Mouse (Mus musculus) kidney, adult 18-20 months (tissue): ENCODE results near the gene Dab1.

ENCODE experiments used
- DNase-seq: peaks from one replicate; pipeline ENCODE4 v3.0.0; 2021

Dab1 gene

DNA sequence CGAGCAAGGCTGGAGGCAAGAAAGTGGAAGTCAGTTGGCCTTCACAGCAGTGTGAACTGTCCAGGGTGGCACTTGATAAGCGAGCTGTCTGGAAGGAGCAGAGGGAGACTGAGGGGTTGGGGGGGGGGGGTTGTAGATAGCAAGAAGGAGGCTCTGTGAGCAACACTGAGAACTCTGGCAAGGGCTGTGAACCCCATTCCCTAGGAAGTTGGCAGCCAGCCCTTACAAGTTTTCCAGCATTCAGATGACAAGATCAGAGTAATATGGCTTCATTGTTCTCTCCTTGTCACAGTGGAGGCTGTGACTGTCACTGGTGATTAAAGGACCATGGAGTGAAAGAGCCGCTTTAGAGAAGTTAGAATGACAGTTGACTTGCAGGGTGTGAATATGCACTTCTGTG, 662.4 kb downstream of the Dab1 start:
- DNase-seq, result no peak

DNA sequence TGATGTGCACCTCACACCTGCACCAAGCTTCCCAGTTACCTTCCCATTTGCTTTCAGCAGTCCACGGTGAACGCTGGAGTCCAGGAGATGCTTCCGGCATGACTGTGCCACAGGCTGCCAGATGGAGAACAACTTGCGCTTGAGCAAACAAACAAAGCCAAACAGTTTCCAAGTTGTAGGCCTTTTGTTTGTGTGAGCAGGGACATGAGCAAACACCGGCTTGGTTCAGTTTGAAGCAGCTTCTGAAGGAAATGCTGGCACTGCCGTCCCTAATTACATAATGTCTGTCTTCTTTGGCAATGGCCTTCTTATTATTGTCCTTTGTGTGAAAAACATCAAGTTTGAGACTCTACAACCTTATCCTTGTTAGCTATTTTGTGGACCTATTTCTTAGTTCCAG, 664.7 kb downstream of the Dab1 start:
- no peak for DNase-seq

DNA sequence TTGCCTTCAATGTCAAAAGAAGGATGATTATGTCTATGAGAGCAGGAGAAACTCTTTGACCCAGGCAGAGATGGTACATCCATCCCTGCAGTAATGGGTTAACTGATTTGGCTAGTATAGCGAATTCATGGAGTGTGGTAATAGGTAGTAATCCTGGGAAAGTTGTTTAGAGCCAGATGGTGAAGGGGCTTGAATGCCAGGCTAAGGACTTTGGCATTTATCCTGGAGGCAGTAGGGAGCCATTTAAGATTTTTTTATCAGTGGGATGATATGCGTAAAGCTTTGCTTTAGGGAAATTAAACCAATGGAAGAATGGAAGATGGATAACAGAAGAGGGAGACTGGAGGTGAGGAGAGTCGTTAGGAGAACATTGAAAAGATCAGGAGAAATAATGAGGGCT, 669.2 kb downstream of the Dab1 start:
- DNase-seq, result no peak

DNA sequence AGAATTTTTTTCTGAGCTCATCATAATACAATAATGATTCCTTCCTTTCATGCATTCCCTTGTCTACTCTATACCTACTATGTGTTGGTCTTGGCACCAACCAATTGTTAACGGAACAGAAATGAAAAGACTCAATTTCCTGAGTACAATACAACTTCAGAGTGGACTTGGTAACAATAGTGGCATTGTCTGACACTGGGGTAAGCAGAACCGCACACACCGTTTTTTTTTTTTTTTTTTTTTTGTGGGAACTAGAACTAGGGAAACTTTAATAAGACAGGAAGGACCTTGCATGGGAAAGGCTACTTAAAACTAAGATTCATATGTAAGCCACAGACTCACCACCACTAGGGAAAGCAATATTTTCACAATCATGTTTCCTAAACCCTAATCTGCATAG, 682.6 kb downstream of the Dab1 start:
- no peak for DNase-seq

DNA sequence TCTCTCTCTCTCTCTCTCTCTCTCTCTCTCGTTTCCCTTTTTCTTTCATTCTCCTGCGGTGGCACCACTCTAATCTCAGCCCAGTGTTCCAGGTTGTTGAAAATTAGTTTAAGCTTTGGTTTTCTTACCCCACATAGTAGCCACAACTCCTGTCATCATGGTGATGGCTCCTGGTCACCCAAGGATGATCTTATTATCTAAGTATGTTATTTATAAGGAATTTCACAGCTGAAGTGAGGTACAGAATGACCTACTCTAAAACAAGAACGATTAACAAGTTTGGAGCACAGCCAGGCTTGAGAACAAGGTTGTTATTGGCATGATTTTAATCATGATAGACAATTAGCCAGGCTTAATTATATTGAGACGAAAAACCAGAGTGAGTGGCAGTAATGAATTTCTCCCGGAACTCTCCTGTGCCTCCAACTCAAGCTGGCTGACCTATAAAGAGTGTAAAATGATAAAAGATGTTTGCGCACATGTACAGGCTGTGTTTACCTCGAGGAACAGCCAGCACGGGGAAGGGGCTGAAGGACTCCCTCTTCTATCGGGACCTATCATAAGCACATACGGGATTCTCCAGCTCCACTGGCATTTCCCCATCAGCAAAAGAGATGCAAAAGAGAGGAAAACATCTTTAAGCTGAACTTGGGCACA, 684.0 kb downstream of the Dab1 start:
- DNase-seq, result no peak

DNA sequence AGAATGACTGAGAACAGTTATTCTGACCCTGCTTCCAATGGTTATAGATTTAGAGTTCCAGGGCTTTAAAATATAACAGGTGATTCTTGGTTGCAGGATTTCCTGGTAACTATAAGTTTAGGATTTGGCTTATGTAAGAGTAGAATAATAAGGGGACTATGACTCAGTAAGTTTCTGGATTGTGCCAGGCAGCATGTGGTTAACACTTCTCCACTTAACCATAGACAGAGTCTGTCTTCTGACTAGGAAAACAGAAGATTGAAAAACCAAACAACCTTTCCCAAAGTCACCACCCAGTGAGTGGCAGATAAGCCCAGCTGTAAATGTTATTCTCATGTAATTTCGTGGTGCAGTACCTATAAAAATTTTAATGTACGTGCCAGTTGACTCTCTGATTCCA, 688.6 kb downstream of the Dab1 start:
- DNase-seq, result no peak

DNA sequence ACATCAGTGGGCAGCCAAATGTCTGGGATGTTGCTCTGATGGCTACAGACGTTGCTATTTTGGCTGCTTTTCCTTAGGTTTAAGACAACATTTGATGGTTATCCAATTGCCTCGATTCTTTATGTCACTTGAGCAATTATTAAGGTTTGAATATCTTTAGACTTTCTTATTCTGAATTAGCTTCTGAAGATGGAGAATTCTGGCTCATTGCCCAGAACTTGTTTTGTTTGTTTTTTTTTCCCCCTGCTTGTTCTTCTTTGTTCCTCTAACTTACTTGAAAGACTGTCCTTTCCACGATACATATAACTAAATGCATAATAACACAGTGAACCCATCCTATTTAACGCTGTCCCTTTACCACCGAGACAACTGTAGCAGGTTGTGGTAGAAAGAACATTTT, 707.1 kb downstream of the Dab1 start:
- no peak for DNase-seq

DNA sequence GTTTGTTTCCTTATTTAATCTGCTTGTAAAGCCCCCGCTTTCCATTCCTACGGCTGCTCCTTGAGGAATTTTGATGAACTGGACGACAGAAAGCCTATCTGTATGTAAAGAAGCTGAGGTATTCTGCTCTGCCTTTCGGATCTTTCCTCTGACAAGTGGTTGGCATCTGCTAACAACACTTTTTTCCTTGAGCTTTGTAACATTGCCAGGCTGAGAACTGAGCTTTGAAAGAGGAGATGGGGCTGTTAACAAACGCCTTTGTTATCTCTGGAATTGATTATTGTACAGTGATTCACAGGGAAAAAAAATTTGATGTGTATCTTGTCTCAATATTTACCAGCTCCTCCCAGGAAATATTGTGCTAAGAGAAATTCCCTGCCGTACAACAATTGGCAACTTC, 712.7 kb downstream of the Dab1 start:
- DNase-seq, result no peak

DNA sequence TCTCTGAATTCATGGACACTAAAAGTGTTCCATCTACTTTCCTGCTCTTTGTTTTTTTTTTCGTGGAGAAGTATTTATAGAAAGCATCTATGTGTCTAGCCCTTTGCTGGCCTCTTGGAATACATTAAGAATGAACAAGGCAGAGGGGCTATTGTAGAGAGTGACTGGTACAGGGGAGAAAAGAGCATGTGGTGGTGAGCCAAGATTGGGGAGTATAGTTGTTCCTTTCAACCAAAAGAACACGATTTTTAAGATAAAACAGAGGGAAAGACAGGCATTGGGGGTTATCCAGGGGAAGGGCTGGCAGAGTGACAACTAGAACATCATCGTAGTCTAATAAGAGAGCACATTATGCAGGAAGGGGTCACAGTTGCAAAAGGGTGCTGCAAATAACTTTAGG, 713.2 kb downstream of the Dab1 start:
- no peak for DNase-seq

DNA sequence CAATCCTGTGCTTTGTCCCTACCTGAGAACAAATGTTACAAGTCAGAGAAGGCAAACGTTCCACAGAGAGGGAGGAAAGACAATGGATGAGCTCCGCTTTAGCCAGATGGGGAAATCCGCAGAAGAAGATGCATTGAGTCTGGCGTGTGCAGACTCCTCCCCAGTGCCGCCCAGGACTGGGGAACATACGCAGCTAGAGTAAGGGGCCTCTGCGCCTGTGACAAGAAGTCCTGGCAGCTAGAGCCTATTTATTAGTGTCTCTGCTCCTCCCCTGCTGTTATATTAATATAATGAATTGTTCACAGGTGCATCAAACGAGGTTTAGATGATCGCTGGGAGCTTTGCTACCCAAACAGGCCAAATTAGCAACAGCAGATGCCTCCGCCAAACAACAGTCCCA, 718.1 kb downstream of the Dab1 start:
- DNase-seq, result no peak

DNA sequence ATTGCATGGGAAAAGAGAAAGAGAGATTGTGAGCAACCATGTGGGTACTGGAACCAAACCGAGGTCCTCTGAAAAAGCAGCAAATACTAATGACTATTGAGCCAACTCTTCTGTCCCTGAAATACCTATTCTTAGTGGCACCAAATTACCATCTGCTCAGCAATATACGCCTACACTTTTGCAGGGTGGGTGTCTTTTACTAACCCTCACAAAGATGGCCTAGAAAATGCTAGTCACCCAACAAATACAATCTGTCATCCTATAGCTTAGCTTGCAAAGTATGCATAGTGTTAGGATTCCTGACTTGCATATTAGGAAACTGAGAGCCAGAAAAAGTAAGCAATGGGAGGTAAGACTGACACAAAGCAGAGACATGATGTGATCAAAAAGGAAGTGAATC, 719.2 kb downstream of the Dab1 start:
- no peak for DNase-seq

DNA sequence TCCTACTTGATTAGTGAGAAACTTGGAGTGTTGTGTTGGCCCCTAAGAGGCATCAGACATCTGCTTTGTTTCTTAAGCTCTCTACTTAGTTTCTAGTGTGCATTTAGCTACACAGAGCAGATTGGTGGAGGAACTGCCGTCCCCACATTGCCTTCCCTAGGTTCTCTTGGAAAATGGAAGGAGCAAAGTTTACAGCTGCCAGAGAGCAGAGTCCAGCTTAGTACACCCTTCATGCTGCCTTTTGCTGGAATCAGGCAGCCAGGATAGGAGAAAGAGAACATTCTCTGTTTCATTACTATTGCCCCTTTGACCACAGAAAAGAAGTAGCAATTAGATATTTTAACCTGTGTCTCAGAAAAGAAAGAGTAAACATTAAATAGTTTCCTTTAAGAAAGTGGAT, 742.2 kb downstream of the Dab1 start:
- DNase-seq, result no peak

DNA sequence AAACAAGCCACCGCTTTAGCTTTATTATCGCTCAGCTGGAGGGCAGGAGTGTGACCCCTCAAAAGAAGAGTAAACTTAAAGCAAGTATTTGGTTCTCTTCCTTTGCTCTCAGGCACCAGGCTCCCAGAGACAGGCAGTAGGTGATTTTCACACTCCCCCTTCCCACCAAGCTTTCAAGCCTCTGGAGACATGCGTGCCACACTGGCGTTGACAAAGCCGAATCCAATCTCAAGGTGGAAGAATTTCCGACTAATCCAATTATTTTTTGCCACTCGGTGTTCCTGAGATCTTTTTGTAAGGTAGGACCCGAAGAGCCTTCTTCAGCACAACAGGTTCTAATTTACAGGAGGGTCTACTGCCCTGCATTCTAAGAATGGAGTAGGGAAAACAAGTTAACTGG, 747.3 kb downstream of the Dab1 start:
- no peak for DNase-seq

DNA sequence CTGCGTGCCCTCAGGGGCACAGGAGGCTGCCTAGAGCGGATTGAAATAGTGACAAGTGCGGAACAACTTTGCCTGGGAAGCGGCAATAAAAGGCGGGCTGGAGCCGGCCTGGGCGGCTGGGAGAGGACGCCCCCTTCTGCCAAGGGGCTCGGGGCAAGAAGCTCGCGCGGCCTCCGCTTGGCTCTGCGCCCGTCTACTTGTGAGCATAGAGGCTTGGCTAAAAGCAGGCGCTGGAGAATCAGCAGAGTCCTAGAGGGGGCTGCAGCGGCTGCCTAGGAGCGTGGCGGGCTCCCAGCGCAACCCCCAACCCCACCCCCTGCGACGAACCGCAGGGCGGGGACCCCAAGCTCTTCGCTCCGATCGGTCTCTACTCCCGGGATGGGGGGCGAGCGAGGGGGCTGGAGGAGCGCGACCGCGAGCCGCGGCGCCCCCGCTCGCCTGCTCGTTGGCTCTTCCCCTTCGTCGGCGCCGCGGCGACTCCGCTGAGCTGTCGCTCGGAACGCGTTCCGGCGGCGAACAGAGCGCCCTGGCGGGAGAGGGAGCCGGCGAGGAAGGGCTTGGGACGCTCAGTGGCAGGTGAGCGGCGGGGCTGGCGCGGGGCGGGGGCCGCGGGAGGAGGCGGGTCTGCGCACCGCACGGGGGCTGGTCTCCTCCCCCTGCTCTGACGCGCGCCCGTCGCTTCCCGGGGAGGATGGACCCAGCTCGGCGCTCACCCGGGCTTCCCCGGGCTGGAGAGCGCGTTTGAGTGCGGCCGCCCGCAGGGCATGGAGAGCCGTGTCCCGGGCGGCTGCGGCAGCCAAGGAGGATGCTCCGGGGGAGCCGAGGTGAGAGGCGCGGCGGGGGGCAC, 748.0 kb downstream of the Dab1 start:
- peak; percentile 76 for DNase-seq

DNA sequence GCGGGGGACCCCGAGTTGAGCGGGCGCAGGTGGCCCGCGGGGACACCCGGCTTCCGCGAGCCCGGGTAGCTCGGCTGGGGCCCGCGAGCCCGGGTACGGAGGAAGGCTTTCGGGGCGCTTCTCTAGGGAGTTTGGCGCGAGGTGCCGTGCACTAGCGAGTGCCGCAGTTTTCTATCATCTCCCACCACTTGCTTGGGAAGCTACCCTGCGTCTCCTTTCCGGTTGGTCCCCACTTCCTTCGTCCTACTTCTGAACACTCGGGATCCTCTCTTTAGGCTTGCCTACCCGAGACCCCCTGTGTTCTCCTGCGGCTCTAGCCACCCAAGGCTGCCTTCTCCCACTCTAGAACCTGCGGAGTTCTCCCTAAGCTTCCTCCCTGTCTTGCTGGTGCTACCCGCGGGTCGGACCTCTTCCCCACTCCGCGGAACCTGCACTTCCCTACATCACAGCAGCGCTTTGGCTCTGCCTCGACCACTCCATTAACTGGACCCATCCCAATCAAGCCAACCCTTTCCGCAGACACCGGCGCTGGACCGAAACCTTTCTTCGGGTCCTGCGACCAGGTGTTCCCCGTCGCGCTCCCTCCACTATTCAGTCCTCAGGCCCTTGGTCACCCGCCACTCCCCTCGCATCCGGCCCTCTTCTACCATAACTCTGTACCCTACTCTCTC, 748.7 kb downstream of the Dab1 start:
- peak; percentile 22 for DNase-seq

DNA sequence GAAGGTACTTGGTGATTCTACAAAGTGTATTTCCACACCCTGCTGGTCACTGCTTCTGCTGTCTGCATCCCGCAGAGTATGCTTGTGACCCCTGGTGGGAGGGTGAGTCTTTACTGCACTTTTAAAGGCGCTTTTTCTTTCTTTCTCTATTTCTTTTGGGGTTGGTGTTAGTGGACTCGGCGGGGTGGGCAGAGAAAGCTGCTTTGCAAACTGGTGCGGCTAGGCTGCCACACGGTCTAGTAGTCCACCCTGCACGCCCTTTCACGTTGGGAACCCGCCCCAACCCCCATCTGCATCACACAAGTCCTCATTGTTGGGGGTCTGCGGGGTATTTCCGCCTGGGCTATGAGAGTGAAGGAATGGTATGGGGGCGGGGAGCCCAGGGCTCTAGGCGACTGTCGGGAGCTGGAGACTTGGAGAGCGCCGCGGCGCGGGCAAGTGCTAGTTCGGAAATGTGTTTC, 749.4 kb downstream of the Dab1 start:
- peak; percentile 18 for DNase-seq

DNA sequence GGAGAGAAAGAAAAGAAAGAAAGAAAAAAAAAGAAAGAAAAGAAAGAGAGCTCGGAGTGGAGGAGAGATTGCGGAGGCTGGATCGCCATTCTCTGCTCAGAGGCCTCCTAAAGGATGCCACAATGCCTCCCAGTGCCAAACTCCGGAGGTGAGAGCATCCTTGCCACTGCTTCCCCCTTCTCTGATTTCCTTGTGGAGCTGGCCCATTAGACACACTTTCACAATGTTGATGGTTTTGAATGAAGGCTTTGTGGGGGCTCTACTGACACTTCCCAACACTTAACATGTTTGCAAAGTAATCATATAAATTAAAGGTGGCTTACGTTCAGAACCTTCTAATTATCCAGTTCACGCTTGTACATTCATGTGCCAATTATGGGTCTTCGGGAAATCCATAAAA, 749.9 kb downstream of the Dab1 start:
- DNase-seq, result no peak

DNA sequence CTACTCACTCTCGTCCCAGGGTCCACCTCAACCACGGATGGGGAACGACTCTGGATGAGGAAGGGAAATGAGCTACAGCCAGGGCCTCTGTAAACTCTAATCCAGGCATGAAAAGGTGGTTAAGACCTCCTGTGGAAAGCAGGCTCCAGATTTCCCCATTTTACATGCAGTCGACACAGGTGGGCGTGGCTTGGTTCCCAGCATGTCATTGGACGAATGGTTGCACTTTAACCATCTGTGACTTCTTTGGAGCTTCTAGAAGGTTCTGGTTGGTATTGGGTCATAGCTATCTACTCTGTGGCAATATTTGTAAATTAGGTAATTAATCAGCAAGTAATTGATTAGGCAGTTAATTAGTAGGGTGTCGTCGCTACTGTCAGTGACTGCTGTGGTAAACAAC, 752.0 kb downstream of the Dab1 start:
- no peak for DNase-seq

DNA sequence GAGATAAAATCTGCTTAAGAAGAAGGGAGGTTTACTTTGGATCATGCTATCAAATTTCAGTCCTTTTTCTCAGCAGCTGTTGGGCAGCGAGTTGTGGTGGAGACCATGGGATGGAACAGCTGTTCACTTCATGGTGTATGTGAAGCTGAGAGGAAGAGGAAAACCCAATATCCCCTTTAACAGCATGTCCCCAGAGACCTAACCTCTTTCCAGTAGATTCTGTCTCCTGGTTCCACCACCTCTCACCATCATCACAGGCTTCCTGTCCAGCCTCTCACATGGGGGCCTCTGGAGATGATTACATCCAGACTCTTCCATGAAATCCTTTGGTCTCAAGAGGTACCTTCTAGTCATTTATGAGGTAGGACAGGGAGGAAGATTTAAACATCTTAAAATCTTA, 755.0 kb downstream of the Dab1 start:
- DNase-seq, result no peak

DNA sequence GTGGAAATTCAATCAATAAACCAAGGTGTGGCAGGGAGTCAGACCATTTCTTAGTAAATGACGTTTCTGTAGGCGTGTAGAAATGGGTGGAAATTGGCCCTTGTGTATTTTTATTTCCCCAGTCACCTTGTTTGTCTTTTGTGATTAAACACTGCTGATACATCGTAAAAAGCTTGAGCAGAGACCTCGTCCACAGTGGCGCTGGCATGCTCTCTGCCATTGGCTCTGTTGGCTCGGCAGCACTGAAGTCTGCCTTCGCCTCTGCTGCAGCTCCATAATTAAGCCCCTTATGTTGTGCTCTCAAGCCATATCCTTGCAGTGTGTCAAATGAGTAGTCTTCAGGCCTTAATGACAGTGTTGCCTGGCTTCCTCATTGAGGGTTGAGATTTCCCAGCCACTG, 765.5 kb downstream of the Dab1 start:
- peak; percentile 18 for DNase-seq

DNA sequence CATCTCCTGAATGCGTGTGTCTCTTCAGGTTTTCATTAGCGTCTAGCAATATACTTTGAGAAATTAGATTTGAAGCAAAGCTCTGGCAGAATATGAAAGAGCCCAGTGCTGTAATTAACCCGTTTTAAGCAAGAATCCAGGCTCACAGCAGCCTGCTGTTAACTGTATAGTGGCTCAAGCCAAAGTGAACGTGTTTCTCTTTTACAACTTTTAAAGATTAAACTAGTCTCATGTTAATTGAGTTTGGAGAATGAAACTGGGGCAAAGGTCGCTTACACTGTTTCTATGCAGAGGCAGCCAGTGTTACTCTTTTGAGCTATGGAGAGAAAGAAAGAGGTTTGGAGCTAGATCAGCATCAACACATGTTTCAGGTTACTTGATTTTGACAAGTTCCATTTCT, 766.1 kb downstream of the Dab1 start:
- DNase-seq, result peak; percentile 9

DNA sequence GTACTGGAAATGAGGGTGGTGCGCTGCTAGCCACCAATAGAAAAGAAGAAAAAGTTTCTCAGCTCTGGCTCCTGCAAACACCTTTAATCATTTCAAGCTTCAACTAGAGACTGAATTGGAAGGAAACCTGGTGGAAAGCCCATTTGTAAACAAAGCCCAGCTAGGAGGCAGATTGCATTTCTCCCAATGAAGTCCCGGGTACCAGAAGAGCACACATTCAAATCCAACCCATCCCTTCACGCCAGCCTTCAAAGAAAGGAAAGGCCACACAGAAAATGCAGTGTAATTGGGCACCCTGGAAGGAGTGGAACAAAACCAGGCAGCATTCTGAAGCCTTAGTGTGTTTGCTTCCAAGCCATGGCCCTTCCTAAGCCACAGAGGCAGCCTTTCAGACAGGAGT, 776.4 kb downstream of the Dab1 start:
- no peak for DNase-seq

DNA sequence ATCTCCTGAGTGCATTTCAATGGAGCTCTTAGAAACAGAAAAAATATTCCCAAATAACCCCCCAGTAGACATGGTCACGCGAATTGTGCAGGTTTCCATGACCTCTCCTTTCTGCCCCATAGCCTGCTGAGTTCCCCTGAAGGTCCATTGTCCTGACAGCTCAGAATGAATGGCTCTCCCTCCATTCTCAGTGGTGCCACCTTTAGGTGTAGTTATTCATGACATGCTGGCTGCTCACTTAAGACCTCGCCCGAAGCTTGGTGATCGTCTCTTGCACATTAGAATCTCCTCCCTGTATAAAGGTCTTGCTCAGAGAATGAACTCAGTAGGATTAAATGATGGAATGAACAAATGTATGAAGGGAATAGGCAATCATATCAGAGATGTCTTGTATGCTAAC, 776.9 kb downstream of the Dab1 start:
- DNase-seq, result no peak

DNA sequence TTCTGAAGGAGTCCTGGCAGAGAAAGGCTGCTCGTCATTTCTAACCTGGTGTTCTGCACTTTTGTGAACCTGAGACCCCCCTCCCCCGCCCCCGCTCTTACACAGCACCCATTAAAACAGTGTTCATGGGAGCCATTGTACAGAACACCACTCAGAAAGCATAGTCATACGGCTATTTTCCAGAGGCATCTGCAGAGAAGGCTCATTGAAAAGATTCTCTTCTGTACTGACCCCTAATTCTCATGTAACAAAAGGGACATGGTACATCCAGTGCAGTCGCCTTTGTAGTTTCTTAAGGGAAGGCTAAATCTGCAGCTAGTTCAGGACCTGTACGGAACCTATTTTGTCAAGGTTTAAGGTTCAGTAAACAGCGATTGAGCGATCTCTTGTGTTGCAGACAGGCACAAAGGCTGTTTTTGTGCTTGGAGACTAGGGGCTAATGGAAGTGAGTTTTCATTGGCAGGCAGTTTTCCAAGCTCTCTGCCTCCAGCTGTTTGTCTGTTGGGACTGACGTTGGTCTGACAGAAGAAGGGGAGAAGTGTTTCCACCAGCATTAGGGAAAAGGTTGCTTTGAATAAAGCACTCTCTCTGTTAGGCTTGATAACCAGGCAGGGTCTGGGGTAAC, 780.1 kb downstream of the Dab1 start:
- DNase-seq, result no peak
